Mouse (Mus musculus): Measurements from ENCODE around the gene Gm20696.

GRCm38 (mm10) chr6:99403755-99404390, 262.7 kb downstream of the Gm20696 start:
- TF ChIP-seq CTCF (conservative IDR thresholded peaks at IDR 0.05 in 1 of 2, IDR thresholded peaks at IDR 0.05 in 1 of 2; ENCODE audit: low read depth in 2 of 2, low read length in 2 of 2) (no peak), MAX (IDR thresholded peaks at IDR 0.05; ENCODE audit: low read length) (no peak), JUND (conservative IDR thresholded peaks at IDR 0.05; ENCODE audit: low read depth, low read length) (no peak), POLR2A (IDR thresholded peaks at IDR 0.05; ENCODE audit: low read depth, low read length) (no peak), USF1 (IDR thresholded peaks at IDR 0.05; ENCODE audit: low read depth, low read length) (no peak), NRF1 (IDR thresholded peaks at IDR 0.05; ENCODE audit: low read depth, low read length) (no peak), SMC3 (IDR thresholded peaks at IDR 0.05; ENCODE audit: low read depth, low read length) (no peak), HCFC1 (IDR thresholded peaks at IDR 0.05; ENCODE audit: low read depth, low read length) (no peak), CHD2 (IDR thresholded peaks at IDR 0.05; ENCODE audit: low read length) (no peak), BHLHE40 (IDR thresholded peaks at IDR 0.05; ENCODE audit: low read depth, low read length) (no peak), KAT2A (IDR thresholded peaks at IDR 0.05; ENCODE audit: insufficient replicate concordance, low read length) (no peak), EP300 (IDR thresholded peaks at IDR 0.05; ENCODE audit: low read length) (no peak), MYC (IDR thresholded peaks at IDR 0.05; ENCODE audit: low read depth, low read length) (no peak), POLR2AphosphoS2 (IDR thresholded peaks at IDR 0.05; ENCODE audit: low read depth, low read length) (no peak)
